Mouse (Mus musculus) myocyte (in vitro differentiated cells): ENCODE measurements at regions not wholly inside any gene's neighbourhood (a gene's known extent, or its start where the extent isn't known, plus 50 kb on each side); places are given as distances from the start of the nearest gene placed in this dataset.

Source experiments
- H3K27me3 ChIP-seq: one replicate; pipeline ENCODE4 v1.6.1; 2011; ENCODE audit not compliant: control insufficient read depth, insufficient read depth, insufficient read length
- H3K36me3 ChIP-seq: one replicate; pipeline ENCODE4 v1.6.1; 2011; ENCODE audit not compliant: control insufficient read depth, insufficient read depth
- H3K4me2 ChIP-seq: one replicate; pipeline ENCODE4 v1.6.1; 2011; ENCODE audit warnings: low read depth, control low read depth
- H3K4me3 ChIP-seq: one replicate; pipeline ENCODE4 v1.5.1; 2011; ENCODE audit warnings: mild to moderate bottlenecking, control low read depth, moderate library complexity
- H3K79me2 ChIP-seq: one replicate; pipeline ENCODE4 v1.6.1; 2011; ENCODE audit not compliant: control insufficient read depth, insufficient read depth
- H3ac ChIP-seq: one replicate; pipeline ENCODE4 v1.6.1; 2011; ENCODE audit not compliant: control insufficient read depth, insufficient read length
- CEBPB ChIP-seq: IDR thresholded peaks from 2 replicates; pipeline ENCODE4 v1.6.1; 2011; ENCODE audit warnings: mild to moderate bottlenecking, moderate library complexity; ENCODE audit not compliant: poor library complexity, insufficient read depth, severe bottlenecking
- E2F4 ChIP-seq: IDR thresholded peaks from one replicate; pipeline ENCODE4 v1.6.1; 2011; ENCODE audit warnings: mild to moderate bottlenecking, control low read depth, moderate library complexity; ENCODE audit not compliant: insufficient read depth
- MAX ChIP-seq: IDR thresholded peaks from one replicate; pipeline ENCODE4 v1.6.1; 2011; ENCODE audit warnings: low read depth, mild to moderate bottlenecking, control low read depth
- MYOD1 ChIP-seq, 3 experiments: IDR thresholded peaks; one replicate each; pipeline ENCODE4 v1.6.1; 2011; ENCODE audit warnings: control low read depth in 2 of 3, low read depth in 2 of 3, mild to moderate bottlenecking in 2 of 3, moderate library complexity in 1 of 3; ENCODE audit not compliant: insufficient read length in 2 of 3, control insufficient read depth in 1 of 3
- MYOG ChIP-seq, 3 experiments: IDR thresholded peaks; one replicate each; pipeline ENCODE4 v1.6.1; 2011; ENCODE audit warnings: control low read depth in 2 of 3, low read depth in 2 of 3, mild to moderate bottlenecking in 2 of 3; ENCODE audit not compliant: insufficient read length in 2 of 3, control insufficient read depth in 1 of 3, insufficient read depth in 1 of 3
- POLR2A ChIP-seq: IDR thresholded peaks from one replicate; pipeline ENCODE4 v1.6.1; 2011; ENCODE audit warnings: low read depth, mild to moderate bottlenecking, control low read depth, moderate library complexity; ENCODE audit not compliant: insufficient read length
- POLR2AphosphoS2 ChIP-seq: IDR thresholded peaks from one replicate; pipeline ENCODE4 v1.6.1; 2011; ENCODE audit warnings: low read depth, control low read depth; ENCODE audit not compliant: insufficient read length
- REST ChIP-seq: IDR thresholded peaks from one replicate; pipeline ENCODE4 v1.6.1; 2011; ENCODE audit warnings: mild to moderate bottlenecking, control low read depth, moderate library complexity; ENCODE audit not compliant: insufficient read depth, insufficient read length
- SRF ChIP-seq: IDR thresholded peaks from one replicate; pipeline ENCODE4 v1.6.1; 2011; ENCODE audit warnings: low read depth; ENCODE audit not compliant: control insufficient read depth, insufficient read length
- TCF12 ChIP-seq: IDR thresholded peaks from one replicate; pipeline ENCODE4 v1.6.1; 2011; ENCODE audit warnings: mild to moderate bottlenecking, control low read depth; ENCODE audit not compliant: poor library complexity, insufficient read depth, severe bottlenecking
- TCF3 ChIP-seq: IDR thresholded peaks from one replicate; pipeline ENCODE4 v1.6.1; 2011; ENCODE audit warnings: low read depth, control low read depth; ENCODE audit not compliant: insufficient read length
- USF1 ChIP-seq: IDR thresholded peaks from one replicate; pipeline ENCODE4 v1.6.1; 2011; ENCODE audit warnings: low read depth, mild to moderate bottlenecking, control low read depth, moderate library complexity

GRCm38 (mm10) chr5:133743606-133744005 is 355.9 kb upstream of the Castor2 start:
- Histone ChIP-seq H3K4me2 (no peak overlapping the region), H3K36me3 (no peaks in the 10 kb centered on the region), H3K4me3 (no peak overlapping the region), H3K27me3 (no peaks in the 10 kb centered on the region), H3K79me2 (no peaks in the 10 kb centered on the region), H3ac (no peak overlapping the region)
- TF ChIP-seq CEBPB (no peak), TCF3 (no peak), SRF (no peak), TCF12 (no peak), E2F4 (no peak), MAX (no peak), POLR2A (no peak), POLR2AphosphoS2 (no peak), USF1 (no peak), MYOG (IDR thresholded peaks at IDR 0.05; ENCODE audit: control insufficient read depth in 1 of 3, insufficient read depth in 1 of 3, insufficient read length in 2 of 3, low read depth in 2 of 3) (no peak), MYOD1 (IDR thresholded peaks at IDR 0.05; ENCODE audit: control insufficient read depth in 1 of 3, insufficient read length in 2 of 3, low read depth in 2 of 3) (no peak), REST (no peak)

- Histone ChIP-seq H3K36me3 (no peaks in the 10 kb centered on the region), H3K4me3 (no peak overlapping the region), H3K27me3 (no peaks in the 10 kb centered on the region), H3ac (no peak overlapping the region), H3K79me2 (no peaks in the 10 kb centered on the region), H3K4me2 (no peak overlapping the region)
- TF ChIP-seq TCF3 (no peak), POLR2AphosphoS2 (no peak), USF1 (no peak), MYOG (IDR thresholded peaks at IDR 0.05; ENCODE audit: control insufficient read depth in 1 of 3, insufficient read depth in 1 of 3, insufficient read length in 2 of 3, low read depth in 2 of 3) (no peak), TCF12 (no peak), POLR2A (no peak), MAX (no peak), REST (no peak), SRF (no peak), CEBPB (no peak), E2F4 (no peak), MYOD1 (IDR thresholded peaks at IDR 0.05; ENCODE audit: control insufficient read depth in 1 of 3, insufficient read length in 2 of 3, low read depth in 2 of 3) (no peak)
Observed at GRCm38 (mm10) chr5:133731871-133732270, 367.6 kb upstream of the Castor2 start.

- H3K4me2 ChIP-seq = no peak overlapping the region
- no peaks in the 10 kb centered on the region for H3K27me3 ChIP-seq
- no peaks in the 10 kb centered on the region for H3K36me3 ChIP-seq
- H3ac ChIP-seq = no peak overlapping the region
- TF ChIP-seq MYOD1 (IDR thresholded peaks at IDR 0.05; ENCODE audit: control insufficient read depth in 1 of 3, insufficient read length in 2 of 3, low read depth in 2 of 3) (no peak), CEBPB (no peak), REST (no peak), TCF3 (no peak), POLR2AphosphoS2 (no peak), TCF12 (no peak), POLR2A (no peak), MAX (no peak), SRF (no peak), USF1 (no peak), E2F4 (no peak), MYOG (IDR thresholded peaks at IDR 0.05; ENCODE audit: control insufficient read depth in 1 of 3, insufficient read depth in 1 of 3, insufficient read length in 2 of 3, low read depth in 2 of 3) (no peak)
- H3K79me2 ChIP-seq = no peaks in the 10 kb centered on the region
- no peak overlapping the region for H3K4me3 ChIP-seq
Observed at GRCm38 (mm10) chr5:133718187-133719078, 381.1 kb upstream of the Castor2 start.

DNA sequence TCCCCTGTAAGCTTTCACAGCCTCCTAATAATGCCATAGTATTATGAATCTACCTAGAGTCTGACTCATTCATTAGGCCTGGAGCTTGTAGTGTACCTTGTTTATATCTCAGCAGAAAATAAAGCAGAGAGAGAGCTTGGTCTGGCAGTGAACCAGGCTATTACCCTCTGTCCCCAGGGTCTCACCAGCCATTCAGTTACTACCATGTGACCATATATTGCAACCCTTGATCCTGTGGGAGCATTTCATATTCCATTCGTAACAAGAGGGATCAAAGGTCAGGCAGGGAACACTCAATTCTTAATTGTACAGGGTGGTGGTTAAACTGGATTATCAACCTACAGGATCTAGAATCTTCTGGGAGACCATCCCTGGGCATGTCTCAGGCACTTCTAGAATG is 383.7 kb upstream of the Castor2 start:
- H3K4me3 ChIP-seq = no peak overlapping the region
- TF ChIP-seq USF1 (no peak), MYOG (IDR thresholded peaks at IDR 0.05; ENCODE audit: control insufficient read depth in 1 of 3, insufficient read depth in 1 of 3, insufficient read length in 2 of 3, low read depth in 2 of 3) (no peak), MAX (no peak), REST (no peak), TCF3 (no peak), POLR2AphosphoS2 (no peak), CEBPB (no peak), TCF12 (no peak), MYOD1 (IDR thresholded peaks at IDR 0.05; ENCODE audit: control insufficient read depth in 1 of 3, insufficient read length in 2 of 3, low read depth in 2 of 3) (no peak), E2F4 (no peak), SRF (no peak), POLR2A (no peak)
- H3ac ChIP-seq = no peak overlapping the region
- no peak overlapping the region for H3K4me2 ChIP-seq
- H3K36me3 ChIP-seq = no peaks in the 10 kb centered on the region
- no peaks in the 10 kb centered on the region for H3K79me2 ChIP-seq
- H3K27me3 ChIP-seq = no peaks in the 10 kb centered on the region
